Mouse (Mus musculus) heart, embryonic 13.5 days (tissue): ENCODE measurements around the gene Zglp1. TPM values are rescaled to one million over a fixed set of nuclear protein-coding genes. Genes with fewer than 3 reads are reported as not detected.
"Not testable (repeated sequence)": the region's sequence is repeated elsewhere in the genome, so short reads cannot be mapped to it uniquely, and the experiment has no call there.

Experiments used
- ATAC-seq: fragments of 200-750 bp; cut with Nextera tagmentation; 2 replicates; pipeline ENCODE4 v1.8.0; 2017; ENCODE audit warnings: moderate TSS enrichment; ENCODE audit not compliant: insufficient number of reproducible peaks, low FRiP score, low TSS enrichment; ENCODE audit errors: extremely low read depth
- H3K27ac ChIP-seq: fragments of 300-500 bp; sonication (generic); replicated peaks from 2 replicates; pipeline ENCODE4 v1.5.1; 2015; ENCODE audit warnings: moderate library complexity, mild to moderate bottlenecking, inconsistent platforms
- H3K27me3 ChIP-seq: fragments of 300-500 bp; sonication (generic); replicated peaks from 2 replicates; pipeline ENCODE4 v1.6.1; 2015; ENCODE audit warnings: mild to moderate bottlenecking, inconsistent platforms
- H3K36me3 ChIP-seq: fragments of 300-500 bp; sonication (generic); 2 replicates; pipeline ENCODE4 v1.6.1; 2015; ENCODE audit warnings: mild to moderate bottlenecking, inconsistent platforms
- H3K4me1 ChIP-seq: fragments of 300-500 bp; sonication (generic); 2 replicates; pipeline ENCODE4 v1.6.1; 2015; ENCODE audit warnings: inconsistent platforms
- H3K4me2 ChIP-seq: fragments of 300-500 bp; sonication (generic); 2 replicates; pipeline ENCODE4 v1.6.1; 2015; ENCODE audit warnings: inconsistent platforms, mild to moderate bottlenecking, moderate library complexity
- H3K4me3 ChIP-seq: fragments of 300-500 bp; sonication (generic); 2 replicates; pipeline ENCODE4 v1.5.1; 2015; ENCODE audit warnings: moderate library complexity, mild to moderate bottlenecking, inconsistent platforms
- H3K9ac ChIP-seq: fragments of 300-500 bp; sonication (generic); 2 replicates; pipeline ENCODE4 v1.6.1; 2015; ENCODE audit warnings: inconsistent platforms, mild to moderate bottlenecking, moderate library complexity
- H3K9me3 ChIP-seq: fragments of 300-500 bp; sonication (generic); 2 replicates; pipeline ENCODE4 v1.6.1; 2016; ENCODE audit warnings: inconsistent platforms
- WGBS: fragments of 180-500 bp; shearing (Covaris S2); methylation state at CpG from one replicate; pipeline ENCODE4 v1.1.7; 2015; ENCODE audit warnings: mixed read lengths; 5-methylcytosine and 5-hydroxymethylcytosine counted together
- polyA plus RNA-seq: library from polyadenylated mRNA; unstranded; fragments of >200 nt; fragmentation: Nextera tagmentation; extraction: Ambion mirVana; gene quantifications from 2 replicates; pipeline ENCODE4 v1.2.1, GENCODE M21; 2015

Zglp1 gene
- polyA plus RNA-seq, 1 experiment from 2014 or later: 0.87 TPM

- Histone ChIP-seq H3K36me3 (no peaks in the 10 kb centered on the region), H3K9me3 (no peaks in the 10 kb centered on the region), H3K4me3 (no peak overlapping the region), H3K27me3 (peaks cover 21% of the 10 kb centered on the region; the same call in 1 of the 2 replicates), H3K9ac (no peak overlapping the region), H3K4me1 (no peaks in the 10 kb centered on the region), H3K27ac (no peak overlapping the region), H3K4me2 (no peak overlapping the region)
- ATAC-seq: no peak
- 51% methylated on average over 10 of the region's 10 CpGs for WGBS
These were observed 15.3 kb downstream of the Zglp1 start for GRCm38 (mm10) chr9:21051578-21051977.

- 69% methylated on average over 3 of the region's 3 CpGs for WGBS
- Histone ChIP-seq H3K27ac (no peak overlapping the region), H3K9ac (no peak overlapping the region), H3K9me3 (no peaks in the 10 kb centered on the region), H3K4me2 (no peak overlapping the region), H3K4me3 (no peak overlapping the region), H3K4me1 (0 out of 2 replicates have a peak, but pooled peaks cover 2% of the 10 kb centered on the region), H3K27me3 (peaks cover 10% of the 10 kb centered on the region), H3K36me3 (no peaks in the 10 kb centered on the region)
- ATAC-seq: no peak
These were observed 21.7 kb downstream of the Zglp1 start for GRCm38 (mm10) chr9:21045235-21045634.

- not testable (repeated sequence) for H3K9ac ChIP-seq, H3K27ac ChIP-seq, H3K9me3 ChIP-seq, H3K36me3 ChIP-seq, ATAC-seq, H3K4me1 ChIP-seq, H3K4me3 ChIP-seq, H3K4me2 ChIP-seq
- peaks cover 12% of the 10 kb centered on the region for H3K27me3 ChIP-seq
- WGBS: 43% methylated on average over 1 of the region's 1 CpGs
These were observed 22.1 kb downstream of the Zglp1 start for GRCm38 (mm10) chr9:21044785-21045184.

- peaks cover 24% of the 10 kb centered on the region for H3K27me3 ChIP-seq
- H3K36me3 ChIP-seq: no peaks in the 10 kb centered on the region
- no peak overlapping the region for H3K9ac ChIP-seq
- 69% methylated on average over 4 of the region's 4 CpGs for WGBS
- H3K4me2 ChIP-seq: no peak overlapping the region
- 0 out of 2 replicates have a peak, but pooled peaks cover 2% of the 10 kb centered on the region for H3K4me1 ChIP-seq
- no peaks in the 10 kb centered on the region for H3K9me3 ChIP-seq
- no peak for ATAC-seq
- no peak overlapping the region for H3K27ac ChIP-seq
- no peak overlapping the region for H3K4me3 ChIP-seq
These were observed 23.3 kb downstream of the Zglp1 start for GRCm38 (mm10) chr9:21043563-21043962.

GRCm38 (mm10) chr9:21041308-21041707 lies 25.6 kb downstream of the Zglp1 start:
- Histone ChIP-seq H3K4me3 (no peak overlapping the region), H3K27ac (no peak overlapping the region), H3K9me3 (no peaks in the 10 kb centered on the region), H3K4me2 (no peak overlapping the region), H3K4me1 (peaks cover 20% of the 10 kb centered on the region), H3K36me3 (no peaks in the 10 kb centered on the region), H3K9ac (no peak overlapping the region), H3K27me3 (peaks cover 46% of the 10 kb centered on the region)
- WGBS: 54% methylated on average over 4 of the region's 4 CpGs
- ATAC-seq: no peak

- Histone ChIP-seq H3K4me3 (no peak overlapping the region), H3K9me3 (no peaks in the 10 kb centered on the region), H3K27me3 (peaks cover 62% of the 10 kb centered on the region), H3K4me1 (peaks cover 30% of the 10 kb centered on the region), H3K4me2 (no peak overlapping the region), H3K27ac (no peak overlapping the region), H3K9ac (no peak overlapping the region), H3K36me3 (no peaks in the 10 kb centered on the region)
- WGBS: 70% methylated on average over 3 of the region's 3 CpGs
- ATAC-seq: no peak
These were observed 27.1 kb downstream of the Zglp1 start for GRCm38 (mm10) chr9:21039779-21040178.

GRCm38 (mm10) chr9:21037481-21037891 lies 29.4 kb downstream of the Zglp1 start:
- peak overlapping the region; percentile 70 for H3K4me2 ChIP-seq
- 2% methylated on average over 31 of the region's 31 CpGs for WGBS
- no peaks in the 10 kb centered on the region for H3K9me3 ChIP-seq
- peak overlapping the region; percentile 43 for H3K4me3 ChIP-seq
- peak; percentile 32; the same call in 1 of the 2 replicates for ATAC-seq
- H3K27ac ChIP-seq: no peak overlapping the region
- no peaks in the 10 kb centered on the region for H3K36me3 ChIP-seq
- H3K9ac ChIP-seq: peak overlapping the region; percentile 69
- peaks cover 85% of the 10 kb centered on the region for H3K27me3 ChIP-seq
- H3K4me1 ChIP-seq: peaks cover 46% of the 10 kb centered on the region

GRCm38 (mm10) chr9:21036666-21037065 lies 30.2 kb downstream of the Zglp1 start:
- H3K4me1 ChIP-seq: peaks cover 55% of the 10 kb centered on the region
- H3K4me3 ChIP-seq: peak overlapping the region; percentile 43
- no peaks in the 10 kb centered on the region for H3K36me3 ChIP-seq
- no peaks in the 10 kb centered on the region for H3K9me3 ChIP-seq
- 5% methylated on average over 22 of the region's 22 CpGs for WGBS
- H3K27me3 ChIP-seq: peaks cover 93% of the 10 kb centered on the region
- peak overlapping the region; percentile 70 for H3K4me2 ChIP-seq
- H3K9ac ChIP-seq: peak overlapping the region; percentile 69; the same call in 1 of the 2 replicates
- H3K27ac ChIP-seq: no peak overlapping the region
- ATAC-seq: no peak

- no peak for ATAC-seq
- no peaks in the 10 kb centered on the region for H3K9me3 ChIP-seq
- 7% methylated on average over 20 of the region's 20 CpGs for WGBS
- H3K4me1 ChIP-seq: peaks cover 57% of the 10 kb centered on the region
- H3K27ac ChIP-seq: no peak overlapping the region
- no peaks in the 10 kb centered on the region for H3K36me3 ChIP-seq
- peak overlapping the region; percentile 43; the same call in 1 of the 2 replicates for H3K4me3 ChIP-seq
- peaks cover 98% of the 10 kb centered on the region for H3K27me3 ChIP-seq
- H3K4me2 ChIP-seq: peak overlapping the region; percentile 70
- peak overlapping the region; percentile 37; the same call in 1 of the 2 replicates for H3K9ac ChIP-seq
These were observed 30.7 kb downstream of the Zglp1 start for GRCm38 (mm10) chr9:21036161-21036560.

GRCm38 (mm10) chr9:21035586-21035985 lies 31.3 kb downstream of the Zglp1 start:
- no peak for ATAC-seq
- Histone ChIP-seq H3K27ac (no peak overlapping the region), H3K4me3 (no peak overlapping the region; the same call in 1 of the 2 replicates), H3K9ac (no peak overlapping the region), H3K4me1 (peaks cover 63% of the 10 kb centered on the region), H3K9me3 (no peaks in the 10 kb centered on the region), H3K4me2 (no peak overlapping the region), H3K36me3 (no peaks in the 10 kb centered on the region), H3K27me3 (peaks cover 94% of the 10 kb centered on the region)
- 25% methylated on average over 9 of the region's 9 CpGs for WGBS

GRCm38 (mm10) chr9:21034481-21035085 lies 32.3 kb downstream of the Zglp1 start:
- no peak overlapping the region for H3K9ac ChIP-seq

GRCm38 (mm10) chr9:21033136-21033535 lies 33.8 kb downstream of the Zglp1 start:
- Histone ChIP-seq H3K9me3 (no peaks in the 10 kb centered on the region), H3K27me3 (peaks cover 88% of the 10 kb centered on the region), H3K4me2 (peak overlapping the region; percentile 98), H3K9ac (peak overlapping the region; percentile 78), H3K4me3 (peak overlapping the region; percentile 60), H3K4me1 (peaks cover 82% of the 10 kb centered on the region), H3K36me3 (no peaks in the 10 kb centered on the region), H3K27ac (no peak overlapping the region)
- 2% methylated on average over 34 of the region's 34 CpGs for WGBS
- ATAC-seq: peak; percentile 57; the same call in 1 of the 2 replicates

More at GRCm38 (mm10) chr9:21034481-21035085, 32.3 kb downstream of the Zglp1 start:
- Histone ChIP-seq H3K4me2 (no peak overlapping the region), H3K4me1 (peaks cover 73% of the 10 kb centered on the region), H3K4me3 (peak overlapping the region; percentile 4; the same call in 1 of the 2 replicates), H3K9me3 (no peaks in the 10 kb centered on the region), H3K36me3 (no peaks in the 10 kb centered on the region), H3K27ac (no peak overlapping the region), H3K27me3 (peaks cover 93% of the 10 kb centered on the region)
- no peak for ATAC-seq
- 4% methylated on average over 17 of the region's 17 CpGs for WGBS
